Mouse (Mus musculus): Measurements from ENCODE around the gene Lmcd1.

Gene Lmcd1

DNA sequence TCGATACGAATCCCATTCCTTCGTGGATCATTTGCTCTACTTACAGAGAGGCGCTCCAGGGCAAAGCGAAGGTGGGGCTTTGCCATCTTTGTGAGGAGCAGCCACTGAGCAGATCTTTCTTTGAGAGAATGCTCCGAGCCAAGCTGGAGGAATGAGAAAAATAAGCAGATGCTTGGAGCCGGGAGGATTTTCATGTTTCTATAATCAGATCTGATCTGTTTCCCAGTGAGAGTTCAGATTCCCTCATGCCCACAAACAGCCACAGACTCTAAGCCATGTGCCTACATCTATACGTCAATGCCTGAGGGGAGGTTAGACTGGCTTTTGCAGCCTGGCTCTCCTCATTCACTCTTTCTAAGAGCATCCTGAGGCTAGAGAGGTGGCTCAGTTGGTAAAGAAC lies 87.1 kb downstream of the Lmcd1 start:
- peak; percentile 64 for DNase-seq (ENCODE audit: low read depth, low spot score)

DNA sequence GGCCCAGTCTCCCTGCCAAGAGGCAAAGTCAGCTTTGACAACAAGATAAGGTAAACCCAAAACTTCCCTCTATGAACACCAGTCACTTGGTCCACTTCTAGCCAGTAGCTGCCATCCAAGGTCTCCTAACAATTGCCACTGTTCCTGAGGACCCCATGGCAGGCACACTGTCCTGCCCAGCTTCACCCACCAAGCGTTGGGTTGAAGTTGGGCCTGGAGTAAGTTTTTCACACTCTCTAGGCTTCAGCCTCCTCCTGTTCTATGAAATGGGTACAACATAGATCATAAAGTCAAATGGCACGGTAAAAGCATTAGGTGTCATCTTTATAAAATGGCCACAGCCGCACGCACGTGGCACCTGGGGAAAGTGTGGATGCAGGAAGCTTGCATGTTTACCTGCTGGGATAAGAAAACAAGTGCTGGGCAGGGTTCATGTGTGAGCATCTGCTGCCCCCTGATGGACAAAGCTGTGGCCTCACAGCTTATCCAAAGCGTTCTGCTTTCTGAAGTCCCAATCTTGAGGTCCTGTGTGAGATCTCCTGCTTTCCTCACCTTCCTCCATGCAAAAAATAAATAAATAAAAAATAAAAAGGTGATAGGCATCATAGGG lies 88.9 kb downstream of the Lmcd1 start:
- DNase-seq (ENCODE audit: low read depth, low spot score) = peak; percentile 32

DNA sequence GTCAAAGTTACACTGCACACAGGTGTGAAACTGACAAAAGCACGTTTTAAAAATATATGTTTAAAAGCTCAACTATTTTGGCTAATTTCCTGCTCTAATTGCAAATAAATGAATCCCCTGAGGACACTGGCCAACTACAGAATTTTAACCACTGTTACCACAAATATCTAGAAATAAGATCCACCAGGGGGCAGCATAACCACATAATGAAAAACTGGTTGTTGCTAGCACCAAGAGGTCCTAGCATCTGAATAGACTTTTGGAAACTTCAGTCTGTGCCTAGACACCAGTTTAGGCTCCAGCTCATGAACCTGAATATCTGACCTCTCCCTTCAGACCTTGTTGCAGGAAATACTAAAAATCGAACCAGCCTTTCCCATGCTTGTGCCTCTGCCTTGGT lies 91.0 kb downstream of the Lmcd1 start:
- peak; percentile 23 for DNase-seq (ENCODE audit: low read depth, low spot score)

DNA sequence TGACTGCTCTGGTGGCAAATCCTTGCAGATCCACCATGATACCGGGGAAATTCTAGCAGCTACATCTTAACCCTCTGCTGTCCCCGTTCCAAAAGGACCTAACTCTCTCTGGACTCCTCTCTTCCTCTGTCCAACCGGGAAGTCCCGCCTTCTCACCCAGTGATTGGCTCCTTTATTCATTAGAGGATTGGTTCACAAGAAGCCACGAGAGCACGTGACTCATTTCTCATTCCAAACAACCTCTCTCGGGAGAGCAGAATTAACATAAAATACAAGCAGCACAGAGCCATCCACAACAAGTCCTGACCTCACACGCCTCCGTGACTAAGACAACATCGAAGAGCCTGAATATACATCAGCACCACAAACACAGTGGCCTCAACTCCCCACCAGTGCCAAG lies 91.7 kb downstream of the Lmcd1 start:
- no peak for DNase-seq (ENCODE audit: low read depth, low spot score)

DNA sequence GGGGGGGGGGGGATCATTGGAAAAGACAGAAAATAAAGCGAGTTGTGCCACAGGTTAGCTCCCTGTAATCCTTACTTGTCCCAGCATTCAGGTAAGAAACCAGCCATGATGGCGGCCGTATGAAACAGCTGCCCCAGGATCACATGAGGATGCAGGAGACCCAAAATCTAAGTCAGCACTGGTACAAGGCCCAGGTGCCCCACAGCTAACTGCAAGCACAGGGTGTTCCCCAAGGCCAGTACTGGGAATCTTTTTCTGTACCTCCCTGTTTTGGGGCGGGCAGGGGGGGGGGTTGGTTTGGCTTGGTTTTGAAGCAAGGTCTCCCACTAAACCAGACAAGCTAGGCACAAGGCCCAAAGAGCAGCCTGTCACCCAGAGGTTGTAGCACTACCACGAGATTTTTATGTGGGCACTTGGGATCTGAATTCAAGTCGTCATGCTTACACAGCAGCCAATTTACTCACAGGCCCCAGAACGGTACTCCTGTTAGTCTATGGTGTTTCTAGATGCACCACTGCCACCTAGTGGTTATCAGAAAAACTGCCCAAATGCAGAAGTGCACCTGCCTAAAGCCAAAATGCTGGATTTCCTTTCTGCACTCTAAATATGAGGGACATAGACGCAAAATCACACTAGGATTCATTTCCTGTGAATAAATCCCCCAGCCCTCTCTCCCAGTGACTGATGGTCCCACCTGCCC lies 100.5 kb downstream of the Lmcd1 start:
- DNase-seq (ENCODE audit: low read depth, low spot score) = peak; percentile 21

DNA sequence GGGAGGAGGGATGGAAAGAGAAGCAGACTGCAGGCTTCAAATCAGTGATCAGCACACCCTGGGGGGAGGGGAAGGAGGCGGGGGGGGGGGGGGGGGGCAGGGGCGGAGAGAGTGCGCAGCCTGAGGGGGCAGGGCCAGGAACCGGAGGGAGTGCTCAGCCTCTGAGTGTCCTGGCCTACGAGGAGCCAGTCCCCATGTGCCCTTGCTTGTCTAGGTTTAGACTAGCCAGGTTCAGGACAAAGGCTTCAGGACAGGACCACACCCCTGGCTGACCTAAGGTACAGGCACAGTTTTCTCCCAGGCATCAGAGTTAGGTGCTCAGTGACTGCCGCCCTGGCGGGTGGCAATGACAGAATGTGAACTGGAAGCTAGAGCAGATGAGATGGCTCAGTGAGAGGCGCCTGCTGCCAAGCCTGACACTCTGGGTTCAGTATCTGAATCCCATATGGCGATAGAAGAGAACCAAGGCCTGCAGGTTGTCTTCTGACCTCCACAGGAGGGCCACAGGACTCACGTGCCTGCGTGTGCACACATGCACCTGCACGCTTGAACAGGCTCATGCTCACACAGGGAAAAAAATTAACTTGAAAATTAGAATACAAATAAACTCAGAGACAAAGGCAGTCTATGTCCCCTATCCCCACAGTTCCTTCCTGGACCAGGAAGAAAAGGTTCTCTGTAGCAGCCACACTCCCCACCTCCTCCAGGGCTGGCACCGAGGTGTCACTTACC lies 102.3 kb downstream of the Lmcd1 start:
- DNase-seq (ENCODE audit: low read depth, low spot score) = no peak

DNA sequence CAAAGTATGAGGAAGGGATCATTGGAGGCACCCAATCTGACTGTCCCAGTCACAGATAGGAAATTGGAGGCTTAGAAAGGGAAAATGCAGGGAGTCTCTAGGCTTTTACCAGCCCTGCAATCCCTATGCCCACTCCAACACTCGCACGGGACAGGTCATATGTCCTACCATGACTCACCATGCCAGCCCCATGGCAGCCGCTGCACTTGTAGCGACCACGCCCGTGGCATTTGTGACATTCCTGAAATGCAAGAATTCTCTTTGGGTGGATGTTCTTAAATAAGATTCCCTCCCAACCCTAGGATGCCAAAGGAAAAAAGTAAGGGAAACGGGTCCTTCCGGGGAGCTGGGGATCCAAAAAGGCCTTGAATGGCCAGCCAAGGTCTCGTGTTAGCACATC lies 105.5 kb downstream of the Lmcd1 start:
- no peak for DNase-seq (ENCODE audit: low read depth, low spot score)
